Mouse (Mus musculus) lung, embryonic 15.5 days (tissue): Measurements from ENCODE around the gene Wdr62. TPM values are rescaled to one million over a fixed set of nuclear protein-coding genes. Genes with fewer than 3 reads are reported as not detected.
"Not testable (repeated sequence)": the region's sequence is repeated elsewhere in the genome, so short reads cannot be mapped to it uniquely, and the experiment has no call there.

Experiments
- ATAC-seq: fragments of 200-750 bp; cut with Nextera tagmentation; 2 replicates; pipeline ENCODE4 v1.8.0; 2017; ENCODE audit warnings: moderate number of reproducible peaks, borderline replicate concordance; ENCODE audit not compliant: low FRiP score, low TSS enrichment; ENCODE audit errors: extremely low read depth
- H3K27ac ChIP-seq: fragments of 300-500 bp; sonication (generic); 2 replicates; pipeline ENCODE4 v1.5.1; 2015; ENCODE audit warnings: moderate library complexity, mild to moderate bottlenecking, inconsistent platforms
- H3K27me3 ChIP-seq: fragments of 300-500 bp; sonication (generic); 2 replicates; pipeline ENCODE4 v1.6.1; 2015; ENCODE audit warnings: inconsistent platforms
- H3K36me3 ChIP-seq: fragments of 300-500 bp; sonication (generic); 2 replicates; pipeline ENCODE4 v1.6.1; 2015; ENCODE audit warnings: inconsistent platforms
- H3K4me1 ChIP-seq: fragments of 300-500 bp; sonication (generic); 2 replicates; pipeline ENCODE4 v1.6.1; 2015; ENCODE audit warnings: inconsistent platforms
- H3K4me2 ChIP-seq: fragments of 300-500 bp; sonication (generic); 2 replicates; pipeline ENCODE4 v1.6.1; 2015; ENCODE audit warnings: inconsistent platforms, mild to moderate bottlenecking, moderate library complexity
- H3K4me3 ChIP-seq: fragments of 300-500 bp; sonication (generic); 2 replicates; pipeline ENCODE4 v1.5.1; 2015; ENCODE audit warnings: mild to moderate bottlenecking, inconsistent platforms
- H3K9ac ChIP-seq: fragments of 300-500 bp; sonication (generic); 2 replicates; pipeline ENCODE4 v1.6.1; 2015; ENCODE audit warnings: inconsistent platforms
- H3K9me3 ChIP-seq: fragments of 300-500 bp; sonication (generic); 2 replicates; pipeline ENCODE4 v1.6.1; 2016; ENCODE audit warnings: inconsistent platforms
- WGBS: fragments of 180-500 bp; shearing (Covaris S2); methylation state at CpG from one replicate; pipeline ENCODE4 v1.1.7; 2015; 5-methylcytosine and 5-hydroxymethylcytosine counted together
- polyA plus RNA-seq: library from polyadenylated mRNA; unstranded; fragments of >200 nt; fragmentation: Nextera tagmentation; extraction: Ambion mirVana; gene quantifications from 2 replicates; pipeline ENCODE4 v1.2.1, GENCODE M21; 2015

Gene Wdr62
- polyA plus RNA-seq, 1 experiment from 2014 or later = 11.5 TPM

GRCm38 (mm10) chr7:30217277-30217676, 62.9 kb downstream of the Wdr62 start:
- H3K9me3 ChIP-seq = no peaks in the 10 kb centered on the region
- peaks cover 6% of the 10 kb centered on the region; the same call in 1 of the 2 replicates for H3K4me1 ChIP-seq
- no peak for ATAC-seq
- WGBS = 68% methylated on average over 2 of the region's 2 CpGs
- H3K4me3 ChIP-seq = no peak overlapping the region
- no peak overlapping the region for H3K9ac ChIP-seq
- no peaks in the 10 kb centered on the region for H3K36me3 ChIP-seq
- no peak overlapping the region for H3K4me2 ChIP-seq
- no peak overlapping the region for H3K27ac ChIP-seq
- no peaks in the 10 kb centered on the region for H3K27me3 ChIP-seq

GRCm38 (mm10) chr7:30216723-30217151, 63.5 kb downstream of the Wdr62 start:
- no peaks in the 10 kb centered on the region for H3K36me3 ChIP-seq
- peak overlapping the region; percentile 49 for H3K4me2 ChIP-seq
- WGBS = under 1% methylated on average over 16 of the region's 16 CpGs
- peak; percentile 60 for ATAC-seq
- H3K27ac ChIP-seq = no peak overlapping the region
- H3K9ac ChIP-seq = no peak overlapping the region; the same call in 1 of the 2 replicates
- H3K9me3 ChIP-seq = no peaks in the 10 kb centered on the region
- peaks cover 6% of the 10 kb centered on the region; the same call in 1 of the 2 replicates for H3K4me1 ChIP-seq
- H3K4me3 ChIP-seq = peak overlapping the region; percentile 16; the same call in 1 of the 2 replicates
- no peaks in the 10 kb centered on the region for H3K27me3 ChIP-seq

- ATAC-seq = no peak
- no peak overlapping the region for H3K4me2 ChIP-seq
- H3K27ac ChIP-seq = no peak overlapping the region
- no peaks in the 10 kb centered on the region for H3K9me3 ChIP-seq
- no peak overlapping the region for H3K9ac ChIP-seq
- H3K27me3 ChIP-seq = no peaks in the 10 kb centered on the region
- peaks cover 6% of the 10 kb centered on the region; the same call in 1 of the 2 replicates for H3K4me1 ChIP-seq
- WGBS = 88% methylated on average over 3 of the region's 3 CpGs
- no peaks in the 10 kb centered on the region for H3K36me3 ChIP-seq
- no peak overlapping the region for H3K4me3 ChIP-seq
Observed at GRCm38 (mm10) chr7:30215875-30216274, 64.3 kb downstream of the Wdr62 start.

- H3K27me3 ChIP-seq = no peaks in the 10 kb centered on the region
- no peak overlapping the region for H3K27ac ChIP-seq
- H3K4me1 ChIP-seq = peaks cover under 1% of the 10 kb centered on the region; the same call in 1 of the 2 replicates
- H3K36me3 ChIP-seq = no peaks in the 10 kb centered on the region
- H3K9ac ChIP-seq = no peak overlapping the region
- no peak overlapping the region for H3K4me2 ChIP-seq
- H3K9me3 ChIP-seq = no peaks in the 10 kb centered on the region
- H3K4me3 ChIP-seq = no peak overlapping the region
- ATAC-seq = no peak
- WGBS = 73% methylated on average over 3 of the region's 3 CpGs
Observed at GRCm38 (mm10) chr7:30213881-30214280, 66.3 kb downstream of the Wdr62 start.

- 24% methylated on average over 4 of the region's 4 CpGs for WGBS
- H3K9ac ChIP-seq = no peak overlapping the region
- H3K9me3 ChIP-seq = no peaks in the 10 kb centered on the region
- no peaks in the 10 kb centered on the region for H3K27me3 ChIP-seq
- H3K4me1 ChIP-seq = no peaks in the 10 kb centered on the region
- no peak for ATAC-seq
- H3K4me3 ChIP-seq = no peak overlapping the region
- H3K4me2 ChIP-seq = no peak overlapping the region
- H3K27ac ChIP-seq = no peak overlapping the region
- no peaks in the 10 kb centered on the region for H3K36me3 ChIP-seq
Observed at GRCm38 (mm10) chr7:30211025-30211424, 69.2 kb downstream of the Wdr62 start.

GRCm38 (mm10) chr7:30206364-30206763, 73.9 kb downstream of the Wdr62 start:
- H3K4me3 ChIP-seq, H3K4me1 ChIP-seq: not testable (repeated sequence)
- 47% methylated on average over 5 of the region's 5 CpGs for WGBS

GRCm38 (mm10) chr7:30205383-30205782, 74.8 kb downstream of the Wdr62 start:
- Histone ChIP-seq H3K27ac (no peak overlapping the region), H3K4me3 (no peak overlapping the region), H3K4me1 (no peaks in the 10 kb centered on the region), H3K9ac (no peak overlapping the region), H3K27me3 (no peaks in the 10 kb centered on the region), H3K4me2 (no peak overlapping the region), H3K36me3 (no peaks in the 10 kb centered on the region), H3K9me3 (no peaks in the 10 kb centered on the region)
- 5% methylated on average over 2 of the region's 2 CpGs for WGBS
- no peak for ATAC-seq

More at GRCm38 (mm10) chr7:30206364-30206763, 73.9 kb downstream of the Wdr62 start:
- not testable (repeated sequence) for ATAC-seq, H3K36me3 ChIP-seq, H3K4me2 ChIP-seq, H3K27ac ChIP-seq, H3K9me3 ChIP-seq, H3K27me3 ChIP-seq, H3K9ac ChIP-seq

GRCm38 (mm10) chr7:30204380-30204779, 75.8 kb downstream of the Wdr62 start:
- no peaks in the 10 kb centered on the region for H3K36me3 ChIP-seq
- no peak overlapping the region for H3K4me2 ChIP-seq
- WGBS = 15% methylated on average over 8 of the region's 8 CpGs
- no peak overlapping the region for H3K27ac ChIP-seq
- no peak overlapping the region for H3K4me3 ChIP-seq
- no peaks in the 10 kb centered on the region for H3K4me1 ChIP-seq
- no peak overlapping the region for H3K9ac ChIP-seq
- no peak for ATAC-seq
- no peaks in the 10 kb centered on the region for H3K27me3 ChIP-seq
- no peaks in the 10 kb centered on the region for H3K9me3 ChIP-seq

GRCm38 (mm10) chr7:30202895-30203690, 77.1 kb downstream of the Wdr62 start:
- H3K36me3 ChIP-seq = no peaks in the 10 kb centered on the region
- no peak overlapping the region for H3K4me2 ChIP-seq
- peaks cover 7% of the 10 kb centered on the region for H3K4me1 ChIP-seq
- 43% methylated on average over 11 of the region's 11 CpGs for WGBS
- no peaks in the 10 kb centered on the region for H3K27me3 ChIP-seq
- H3K27ac ChIP-seq = no peak overlapping the region
- ATAC-seq = no peak
- H3K9me3 ChIP-seq = no peaks in the 10 kb centered on the region
- H3K9ac ChIP-seq = no peak overlapping the region
- no peak overlapping the region for H3K4me3 ChIP-seq

GRCm38 (mm10) chr7:30200661-30201060, 79.6 kb downstream of the Wdr62 start:
- H3K27ac ChIP-seq, H3K9ac ChIP-seq, H3K4me2 ChIP-seq, ATAC-seq, H3K36me3 ChIP-seq, H3K27me3 ChIP-seq, H3K9me3 ChIP-seq, H3K4me3 ChIP-seq: not testable (repeated sequence)
- peaks cover 11% of the 10 kb centered on the region for H3K4me1 ChIP-seq
- WGBS = 79% methylated on average over 5 of the region's 5 CpGs

GRCm38 (mm10) chr7:30200200-30200599, 80.0 kb downstream of the Wdr62 start:
- WGBS = 77% methylated on average over 5 of the region's 5 CpGs
- H3K9ac ChIP-seq = no peak overlapping the region
- H3K4me2 ChIP-seq = no peak overlapping the region
- no peak for ATAC-seq
- no peak overlapping the region for H3K4me3 ChIP-seq
- H3K27me3 ChIP-seq = no peaks in the 10 kb centered on the region
- H3K27ac ChIP-seq = no peak overlapping the region
- H3K4me1 ChIP-seq = peaks cover 15% of the 10 kb centered on the region
- no peaks in the 10 kb centered on the region for H3K36me3 ChIP-seq
- H3K9me3 ChIP-seq = no peaks in the 10 kb centered on the region

GRCm38 (mm10) chr7:30199498-30200139, 80.6 kb downstream of the Wdr62 start:
- no peak overlapping the region for H3K27ac ChIP-seq
- peaks cover 17% of the 10 kb centered on the region for H3K4me1 ChIP-seq
- WGBS = 72% methylated on average over 18 of the region's 18 CpGs
- H3K4me3 ChIP-seq = no peak overlapping the region
- no peaks in the 10 kb centered on the region for H3K9me3 ChIP-seq
- H3K36me3 ChIP-seq = no peaks in the 10 kb centered on the region
- H3K9ac ChIP-seq = no peak overlapping the region
- H3K27me3 ChIP-seq = no peaks in the 10 kb centered on the region
- ATAC-seq = no peak
- H3K4me2 ChIP-seq = no peak overlapping the region
